Mouse (Mus musculus): ENCODE measurements around the gene Lrg1.

DNA sequence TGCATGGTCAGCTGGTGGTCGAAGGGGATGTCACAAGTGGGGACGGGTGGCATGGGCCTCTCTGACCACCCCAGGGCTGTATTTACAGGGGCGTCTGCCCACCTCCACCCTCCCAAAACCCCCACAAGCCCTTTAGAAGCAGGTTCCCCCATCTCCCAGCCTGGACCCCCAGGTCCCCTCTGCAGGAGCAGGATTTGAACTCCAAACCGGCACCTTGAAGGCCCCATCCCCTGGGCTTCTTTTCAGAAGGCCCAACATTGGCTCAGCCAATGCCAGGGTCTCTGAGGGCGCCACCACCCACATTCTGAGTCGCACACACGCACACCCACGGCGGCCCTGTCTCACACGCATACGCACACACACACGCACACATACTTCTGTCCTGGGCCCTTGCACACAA is 1.4 kb upstream of the Lrg1 start:
- TF ChIP-seq CTCF (IDR thresholded peaks at IDR 0.05; ENCODE audit: control insufficient read depth, insufficient read depth, low read length) = no peak
- TF ChIP-seq POLR2A (IDR thresholded peaks at IDR 0.05; ENCODE audit: borderline replicate concordance, control insufficient read depth, low read depth, low read length) = no peak

Measured in bone marrow, adult 2 months (tissue).